Mouse (Mus musculus): ENCODE data around the gene Akp3. TPM values are rescaled to one million over a fixed set of nuclear protein-coding genes. Genes with fewer than 3 reads are reported as not detected.

Gene Akp3
- polyA plus RNA-seq (2017; shearing (Covaris generic)): not detected

DNA sequence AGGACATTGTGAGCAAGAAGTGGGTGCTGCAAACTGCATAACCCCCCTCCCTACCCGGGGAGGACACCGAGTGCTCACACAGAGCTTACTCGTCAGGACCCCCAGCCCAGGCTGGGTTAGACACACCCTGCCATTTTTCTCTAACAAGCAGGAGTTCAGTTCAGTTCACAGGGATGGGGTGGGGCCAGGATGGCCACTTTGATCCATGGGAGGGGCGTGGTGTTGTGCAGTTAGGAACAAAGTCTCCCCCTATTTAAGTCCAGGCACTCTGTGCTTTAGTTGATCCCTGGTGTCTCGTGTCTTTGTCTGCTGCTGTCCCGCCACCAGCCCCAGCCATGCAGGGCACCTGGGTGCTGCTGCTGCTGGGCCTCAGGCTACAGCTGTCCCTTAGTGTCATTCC, at the start of gene Akp3:
Gene Akp3 (plus strand): TSS at position 301 of the 400 bp plus-strand sequence.
- ATAC-seq: no peak

DNA sequence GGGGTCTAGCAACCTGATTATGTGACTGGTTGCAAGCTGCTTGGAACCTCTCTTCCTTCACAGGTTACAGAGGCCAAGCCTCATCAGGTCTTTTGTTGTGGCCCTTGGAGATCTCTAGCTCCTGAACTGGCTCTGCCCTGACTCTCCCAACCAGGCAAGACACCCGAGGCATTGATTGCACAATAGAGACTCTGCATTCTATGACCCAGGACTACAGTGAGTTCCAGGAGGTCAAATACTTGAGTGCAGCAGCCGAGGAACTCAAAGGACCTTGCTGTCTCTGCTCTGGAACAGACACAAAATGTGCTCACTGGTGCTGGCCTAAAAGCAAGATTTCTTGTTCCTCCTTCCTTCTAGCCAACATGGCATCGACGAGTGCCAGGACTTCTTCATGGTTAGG, 38.6 kb upstream of the Akp3 start:
- ATAC-seq: no peak

DNA sequence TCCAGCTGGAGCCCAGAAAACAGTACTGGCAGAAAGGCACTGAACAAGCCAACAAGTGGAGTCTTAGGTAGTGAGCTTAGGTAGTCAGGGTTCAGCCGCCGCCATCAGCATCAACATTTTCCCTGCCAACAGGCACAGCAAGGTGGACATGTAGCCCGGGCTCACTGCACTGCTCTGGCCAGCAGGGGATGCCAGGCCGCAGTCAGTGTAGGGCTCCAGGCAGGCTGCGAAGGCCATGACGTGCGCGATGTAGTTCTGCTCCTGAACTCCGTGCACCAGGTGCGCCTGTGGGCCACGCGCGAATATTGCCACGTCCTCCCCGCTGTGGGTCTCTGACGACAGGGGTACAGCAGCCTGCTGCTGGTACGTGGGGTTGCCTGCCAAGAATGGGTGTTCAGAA, 37.8 kb upstream of the Akp3 start:
- no peak for ATAC-seq

DNA sequence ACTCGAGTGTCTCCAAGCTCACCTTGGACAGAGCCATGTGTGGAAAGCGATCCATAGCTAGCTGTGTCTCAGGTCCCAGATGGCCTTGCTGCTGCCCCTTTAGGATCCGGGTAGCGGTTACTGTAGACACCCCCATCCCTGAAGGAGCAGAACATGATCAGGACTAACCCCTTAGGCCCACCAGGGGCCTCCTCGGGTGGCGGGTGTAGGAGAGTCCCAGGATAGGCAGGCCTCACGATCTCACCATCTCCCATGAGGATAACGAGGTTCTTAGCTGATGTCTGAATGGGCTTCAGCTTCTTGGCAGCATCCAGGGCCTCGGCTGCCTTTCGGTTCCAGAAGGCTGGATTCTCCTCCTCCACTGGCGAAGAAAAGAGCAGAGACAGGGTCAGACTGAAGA, 35.5 kb upstream of the Akp3 start:
- ATAC-seq: no peak

DNA sequence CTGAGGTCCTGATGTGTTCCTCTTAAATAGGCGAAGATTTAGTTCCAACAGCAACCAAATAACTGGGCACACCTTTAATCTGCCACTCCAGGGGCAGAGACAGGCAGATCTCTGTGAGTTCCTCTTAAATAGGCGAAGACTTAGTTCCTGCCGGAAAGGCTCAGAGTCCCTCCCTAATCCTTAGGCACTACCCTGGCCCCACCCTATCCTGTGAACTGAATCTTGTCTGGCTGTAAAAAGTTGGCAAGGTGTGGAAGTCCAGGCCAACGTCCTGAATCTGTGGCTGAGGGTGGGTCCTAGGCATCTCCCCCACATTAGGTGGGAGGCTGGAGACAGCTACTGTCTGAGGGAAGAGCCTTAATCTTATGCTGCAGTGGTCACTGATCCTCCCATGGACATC, 34.9 kb upstream of the Akp3 start, which contains the start of gene Alppl2:
Gene Alppl2 (minus strand): TSS at position 101 of the 400 bp plus-strand sequence.
- no peak for ATAC-seq

DNA sequence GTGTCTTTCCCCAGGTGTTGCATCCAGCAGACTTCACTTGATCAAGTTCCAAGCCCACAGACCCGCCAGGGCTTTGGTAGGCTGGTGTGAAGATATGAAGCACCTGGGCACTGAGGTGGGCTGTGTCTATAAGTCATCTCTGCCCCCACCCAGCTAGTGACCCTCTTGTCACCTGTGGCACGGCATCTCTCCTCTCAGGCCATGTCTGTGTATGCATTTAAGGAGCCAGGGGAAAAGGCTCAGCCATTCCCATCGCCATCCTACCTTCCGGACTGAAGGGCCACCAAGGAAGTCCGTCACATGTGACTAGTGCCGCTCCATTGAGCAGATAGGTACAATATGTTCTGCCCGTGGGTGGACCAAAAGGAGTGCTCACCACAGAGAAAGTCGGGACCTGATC, 29.1 kb upstream of the Akp3 start:
- no peak for ATAC-seq

DNA sequence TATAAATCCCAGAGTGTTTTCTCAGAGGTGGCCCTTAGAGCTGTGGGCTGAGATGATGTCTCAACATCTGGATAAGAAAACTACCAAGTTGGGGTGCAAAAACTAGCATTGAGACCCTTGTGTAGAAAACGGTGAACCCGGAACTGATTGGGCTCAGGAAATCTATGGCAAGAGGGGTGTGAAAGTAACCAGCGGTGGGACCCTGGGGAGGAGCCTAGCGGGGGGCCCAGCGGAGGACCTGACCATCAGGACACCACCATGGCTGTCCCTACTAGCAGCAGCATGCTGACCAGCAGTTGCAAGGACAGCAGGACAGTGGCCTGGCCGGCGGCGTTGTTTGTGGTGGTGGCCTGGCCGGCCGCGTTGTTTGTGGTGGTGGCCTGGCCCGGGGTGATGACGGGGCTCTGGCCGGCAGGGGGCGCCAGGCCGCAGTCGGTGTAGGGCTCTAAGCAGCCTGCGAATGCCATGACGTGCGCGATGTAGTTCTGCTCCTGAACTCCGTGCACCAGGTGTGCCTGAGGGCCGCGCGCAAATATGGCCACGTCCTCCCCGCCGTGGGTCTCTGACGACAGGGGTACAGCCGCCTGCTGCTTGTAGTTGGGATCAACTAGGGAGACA, 26.3 kb upstream of the Akp3 start:
- ATAC-seq: no peak

DNA sequence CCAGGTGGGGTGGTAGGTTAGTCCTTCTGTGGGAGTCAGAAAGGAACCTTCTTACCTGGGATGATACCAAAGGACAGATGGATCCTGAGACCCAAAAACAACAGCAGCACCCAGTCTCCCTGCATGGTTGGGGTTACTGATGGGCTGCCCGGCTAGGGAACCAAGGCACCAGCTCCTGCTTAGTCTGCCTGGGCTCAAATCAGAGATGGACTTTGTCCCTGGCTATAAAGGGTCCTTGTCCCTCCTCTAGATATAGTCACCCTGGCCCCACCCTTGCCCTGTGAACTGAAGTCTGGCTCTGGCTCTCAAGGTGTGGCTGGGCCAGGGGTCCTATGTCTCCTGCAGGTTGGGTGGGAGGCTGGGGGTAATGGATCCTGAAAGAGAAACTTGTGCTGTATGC, 23.4 kb upstream of the Akp3 start, which contains the start of gene Alpi:
Gene Alpi (minus strand): TSS at position 196 of the 400 bp plus-strand sequence.
- no peak for ATAC-seq

DNA sequence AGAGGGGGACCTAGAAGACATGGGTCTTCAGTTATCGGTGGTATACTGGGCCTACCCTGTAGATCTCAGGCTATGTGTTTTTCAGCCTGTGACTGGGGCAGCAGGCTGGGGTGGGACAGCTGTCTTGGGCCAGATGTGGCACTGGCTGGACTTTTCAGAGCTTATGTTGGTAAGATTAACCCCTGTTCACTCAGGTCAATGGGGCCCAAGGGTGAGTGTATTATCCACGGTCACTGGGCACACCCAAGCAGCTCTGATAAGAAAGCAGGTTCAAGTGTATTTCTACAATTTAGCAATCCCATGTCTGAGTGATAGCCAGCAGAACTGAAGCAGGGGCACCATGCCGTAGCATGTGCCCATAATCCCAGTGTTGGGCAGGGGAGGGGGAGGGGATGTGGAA, 22.7 kb upstream of the Akp3 start:
- ATAC-seq: no peak

DNA sequence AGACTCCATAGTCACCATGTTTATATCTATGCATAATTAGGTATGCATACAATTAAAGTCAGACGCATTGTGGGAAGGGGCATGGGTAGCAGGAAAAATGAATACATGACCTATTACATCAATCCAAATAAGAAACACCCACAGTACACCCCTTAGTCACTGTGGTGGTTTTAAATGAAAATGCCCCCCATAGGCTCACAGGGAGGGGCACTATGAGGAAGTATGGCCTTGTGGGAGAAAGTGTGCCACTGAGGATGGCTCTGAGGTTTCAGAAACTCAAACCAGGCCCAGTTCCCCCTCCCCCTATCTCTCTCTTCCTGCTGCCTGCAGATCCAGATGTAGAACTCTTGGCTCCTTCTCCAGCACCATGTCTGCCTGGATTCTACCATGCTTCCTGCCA, 20.8 kb upstream of the Akp3 start:
- no peak for ATAC-seq

DNA sequence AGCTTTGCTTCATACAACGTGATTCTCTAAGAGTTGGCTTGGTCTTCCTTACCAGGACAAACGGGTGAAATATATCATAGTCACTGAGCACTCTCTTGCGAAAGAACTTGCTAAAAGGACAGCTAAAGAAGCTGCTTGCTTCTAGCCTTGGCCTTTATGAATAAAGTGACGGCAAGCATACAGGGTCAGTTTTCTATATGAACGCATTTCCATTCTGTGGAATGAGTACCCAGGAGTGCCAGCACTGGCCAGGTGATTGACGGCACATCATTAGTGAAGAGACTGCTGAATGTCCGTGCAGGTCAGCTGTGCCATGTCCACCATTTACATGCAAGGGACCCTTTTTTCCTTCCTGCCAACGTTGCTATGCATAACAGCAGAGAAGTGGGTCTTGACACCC, 18.2 kb upstream of the Akp3 start:
- ATAC-seq: no peak

DNA sequence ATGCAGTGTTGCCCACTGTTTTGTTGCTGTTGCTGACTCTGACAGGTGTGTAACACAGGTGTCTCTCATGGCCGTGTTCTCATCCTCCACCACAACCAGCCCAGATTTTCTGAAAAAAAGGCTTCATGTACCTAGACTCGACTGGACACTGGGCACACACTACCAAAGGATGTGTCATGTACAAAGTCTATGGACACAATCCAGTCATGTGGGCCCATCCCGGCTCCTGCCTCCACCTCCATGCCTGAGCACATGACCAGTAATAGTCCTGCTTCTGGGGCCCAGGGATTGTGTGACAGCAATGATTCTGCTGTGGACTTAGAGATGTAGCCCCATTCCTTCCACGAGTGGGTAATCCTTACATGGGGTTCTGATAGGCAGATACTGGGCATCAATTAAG, 16.2 kb upstream of the Akp3 start:
- no peak for ATAC-seq

DNA sequence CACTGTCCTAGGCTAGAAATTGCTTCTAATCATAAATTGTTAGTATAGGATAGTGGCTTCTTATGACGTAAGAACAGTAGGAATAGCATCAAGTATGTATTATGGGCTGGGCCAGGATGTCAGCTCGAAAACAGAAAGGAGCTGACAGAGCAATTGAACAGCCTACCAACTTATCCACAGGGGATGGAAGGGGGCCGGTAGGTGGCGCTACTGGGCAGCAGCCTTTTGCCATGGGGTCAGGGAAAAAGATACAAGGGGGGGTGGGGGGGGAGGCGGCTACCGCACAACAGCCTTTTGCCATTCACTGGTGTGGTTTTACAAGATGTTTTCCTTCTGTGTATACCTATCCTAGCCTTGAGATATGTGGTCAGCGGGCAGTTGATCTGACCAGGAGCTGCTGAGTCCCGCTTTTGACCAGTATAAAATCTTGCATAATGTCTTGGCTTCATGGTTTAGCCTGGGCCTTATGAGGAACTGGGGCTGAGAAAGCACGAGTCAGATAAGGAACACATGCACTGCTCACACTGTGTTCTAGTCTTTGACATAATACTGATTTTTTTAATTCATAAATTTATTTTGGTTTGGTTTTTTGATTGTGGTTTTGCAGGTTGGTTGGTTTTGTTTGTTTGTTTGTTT, 12.9 kb upstream of the Akp3 start:
- ATAC-seq: no peak

DNA sequence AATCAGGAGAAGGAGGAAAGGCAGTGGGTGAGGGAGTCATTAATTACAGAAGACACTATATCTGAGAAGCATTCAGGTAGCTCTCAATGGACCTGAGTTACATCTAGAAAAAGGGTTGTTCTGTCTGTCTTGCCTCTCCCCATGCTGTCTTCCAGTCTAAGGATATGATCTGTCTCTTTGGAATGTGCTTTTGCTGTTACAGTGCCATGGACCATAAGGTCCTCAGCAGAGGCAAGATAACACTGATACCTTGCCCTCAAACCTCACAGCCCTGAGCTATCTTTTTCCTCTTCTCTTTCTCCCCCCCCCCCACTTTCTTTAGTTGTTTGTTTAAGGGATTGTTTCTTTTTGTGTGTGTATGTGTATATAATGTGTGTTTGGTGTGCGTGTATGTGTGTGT, 10.0 kb upstream of the Akp3 start:
- no peak for ATAC-seq

DNA sequence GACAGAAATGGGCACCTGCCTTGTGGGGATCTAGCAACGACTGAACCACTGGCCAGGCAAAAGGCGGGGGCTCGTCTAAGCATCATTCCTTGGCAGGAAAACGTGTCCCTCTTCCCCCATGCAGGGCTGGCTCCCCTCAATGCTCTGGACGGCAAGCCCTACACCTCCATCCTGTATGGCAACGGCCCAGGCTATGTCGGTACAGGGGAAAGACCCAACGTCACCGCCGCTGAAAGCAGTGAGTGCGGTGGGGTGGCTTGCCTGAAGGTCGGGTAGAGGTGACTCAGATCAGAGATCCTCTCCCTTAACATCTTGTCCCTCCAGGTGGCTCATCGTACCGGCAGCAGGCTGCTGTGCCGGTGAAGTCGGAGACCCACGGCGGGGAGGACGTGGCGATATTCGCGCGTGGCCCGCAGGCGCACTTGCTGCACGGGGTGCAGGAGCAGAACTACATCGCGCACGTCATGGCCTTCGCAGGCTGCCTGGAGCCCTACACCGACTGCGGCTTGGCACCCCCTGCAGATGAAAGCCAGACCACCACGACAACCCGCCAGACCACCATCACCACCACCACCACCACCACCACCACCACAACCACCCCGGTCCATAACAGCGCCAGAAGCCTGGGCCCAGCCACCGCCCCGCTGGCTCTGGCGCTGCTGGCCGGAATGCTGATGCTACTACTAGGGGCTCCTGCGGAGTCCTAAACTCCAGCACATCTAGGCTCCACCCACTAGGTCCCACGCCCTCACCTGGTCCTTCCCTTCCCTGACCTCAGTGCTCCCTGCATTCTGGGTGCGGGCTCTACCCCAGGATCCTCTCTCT, 2.6 kb downstream of the Akp3 start:
- no peak for ATAC-seq

DNA sequence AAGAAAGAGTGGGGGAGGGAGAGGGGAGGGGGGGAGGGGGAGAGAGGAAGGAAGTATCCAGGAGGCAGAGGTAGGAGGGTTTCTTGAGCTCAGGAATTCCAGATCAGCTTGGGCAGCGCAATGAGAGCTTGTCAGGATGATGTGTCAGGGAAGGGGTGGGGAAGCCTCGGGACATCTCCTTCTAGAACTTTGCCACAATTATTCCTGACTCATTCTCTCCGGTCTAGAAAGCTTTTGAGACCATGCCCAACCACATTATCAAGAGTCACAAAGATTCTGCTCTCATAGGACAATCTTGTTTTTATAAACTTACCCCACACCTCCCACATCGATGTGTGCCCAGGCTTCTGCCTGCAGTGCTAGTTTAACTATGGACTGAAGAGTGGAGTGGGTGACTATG, 7.0 kb downstream of the Akp3 start:
- ATAC-seq: no peak

DNA sequence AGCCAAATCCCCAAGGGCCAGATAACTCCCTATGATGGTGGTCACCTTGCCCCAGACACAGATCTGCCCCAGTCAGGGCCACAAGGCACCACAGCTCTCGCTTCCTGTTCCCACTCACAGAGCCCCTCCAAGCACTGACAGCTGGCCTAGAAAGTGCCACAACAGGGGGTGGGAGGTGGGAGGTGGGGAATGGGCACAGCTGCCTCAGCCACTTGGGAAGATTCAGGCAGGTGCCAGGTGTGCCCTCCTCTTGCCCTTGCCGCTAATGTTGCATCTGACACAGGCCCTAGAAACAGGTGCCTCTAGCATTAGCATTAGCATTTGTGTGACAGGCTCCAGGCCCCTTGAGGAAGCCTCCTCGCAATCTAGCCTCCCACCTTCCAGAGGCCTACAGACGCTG, 16.8 kb downstream of the Akp3 start:
- no peak for ATAC-seq

DNA sequence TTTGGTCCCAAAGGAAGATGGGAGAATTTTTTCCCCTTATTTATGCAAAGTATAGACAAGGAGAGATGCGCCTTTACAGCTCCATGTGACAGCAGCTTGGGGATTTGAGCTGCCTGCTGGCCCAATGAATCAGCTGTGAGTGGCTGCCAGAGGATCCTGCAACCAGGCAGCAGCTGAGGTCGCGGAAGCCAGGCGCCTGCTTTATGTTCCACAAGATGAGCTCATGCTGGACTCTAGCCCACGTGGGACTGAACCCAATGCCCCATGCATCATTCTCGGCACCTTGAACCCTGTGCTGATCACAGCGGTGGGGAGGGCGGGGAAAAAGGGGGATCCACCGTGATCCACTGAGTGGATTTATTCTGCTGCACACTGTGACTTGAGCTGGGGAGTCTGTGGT, 17.7 kb downstream of the Akp3 start:
- ATAC-seq: no peak

DNA sequence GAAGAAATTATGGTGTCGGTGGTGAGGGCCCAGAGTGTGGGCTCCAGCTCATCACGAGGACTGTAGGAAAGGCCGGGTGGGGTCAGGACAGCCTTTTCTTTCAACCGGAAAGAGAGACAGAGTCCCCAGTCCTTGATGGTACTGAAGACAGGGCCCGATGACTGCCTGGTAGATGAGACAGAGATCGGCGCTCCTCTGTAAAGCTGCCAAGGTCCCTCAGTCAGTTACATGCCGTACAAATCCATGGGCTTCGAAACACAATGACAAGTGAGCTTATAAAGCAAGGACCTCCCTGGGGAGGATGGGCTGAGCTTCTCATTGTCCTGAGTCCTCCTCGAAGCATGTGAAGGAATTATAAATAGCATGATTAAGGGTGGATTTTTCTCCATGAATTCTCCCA, 18.4 kb downstream of the Akp3 start:
- no peak for ATAC-seq

DNA sequence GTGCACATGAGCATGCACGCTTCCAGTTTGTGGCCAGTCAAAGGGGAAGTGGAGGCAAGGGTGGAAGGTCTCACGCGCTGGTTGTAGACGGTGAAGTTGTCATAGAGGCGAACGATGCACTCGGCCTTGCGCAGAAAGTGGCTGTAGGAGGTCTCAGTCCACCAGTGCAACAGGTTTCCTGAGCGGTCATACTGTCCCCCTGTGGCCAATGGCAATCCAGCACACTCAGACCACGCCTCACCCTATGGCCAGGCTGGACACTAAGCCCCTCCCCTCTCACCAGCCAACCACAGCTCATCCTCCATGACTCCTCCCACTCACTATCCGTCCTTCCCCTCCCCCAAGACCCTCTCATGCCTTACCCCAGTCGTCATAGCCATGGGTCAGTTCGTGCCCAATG, 24.6 kb downstream of the Akp3 start:
- no peak for ATAC-seq

DNA sequence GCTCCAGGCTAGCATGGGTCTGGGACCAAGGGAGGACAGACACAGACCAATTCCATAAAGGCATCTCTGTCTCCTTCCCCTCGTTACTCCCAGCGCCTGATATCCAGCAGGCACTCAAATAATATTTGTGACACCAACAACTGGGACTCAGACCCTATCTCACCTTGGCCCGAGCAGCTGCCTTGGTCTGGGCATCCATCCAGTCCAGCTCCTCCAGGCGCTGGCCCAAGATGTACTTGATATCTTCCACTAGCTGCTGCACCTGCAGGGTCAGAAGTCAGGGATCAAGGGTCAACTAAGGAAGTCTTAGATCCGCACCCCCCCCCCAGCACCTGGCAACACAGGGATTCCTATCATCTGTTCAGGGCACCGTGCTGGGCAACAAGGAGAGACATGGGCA, 26.5 kb downstream of the Akp3 start:
- no peak for ATAC-seq

DNA sequence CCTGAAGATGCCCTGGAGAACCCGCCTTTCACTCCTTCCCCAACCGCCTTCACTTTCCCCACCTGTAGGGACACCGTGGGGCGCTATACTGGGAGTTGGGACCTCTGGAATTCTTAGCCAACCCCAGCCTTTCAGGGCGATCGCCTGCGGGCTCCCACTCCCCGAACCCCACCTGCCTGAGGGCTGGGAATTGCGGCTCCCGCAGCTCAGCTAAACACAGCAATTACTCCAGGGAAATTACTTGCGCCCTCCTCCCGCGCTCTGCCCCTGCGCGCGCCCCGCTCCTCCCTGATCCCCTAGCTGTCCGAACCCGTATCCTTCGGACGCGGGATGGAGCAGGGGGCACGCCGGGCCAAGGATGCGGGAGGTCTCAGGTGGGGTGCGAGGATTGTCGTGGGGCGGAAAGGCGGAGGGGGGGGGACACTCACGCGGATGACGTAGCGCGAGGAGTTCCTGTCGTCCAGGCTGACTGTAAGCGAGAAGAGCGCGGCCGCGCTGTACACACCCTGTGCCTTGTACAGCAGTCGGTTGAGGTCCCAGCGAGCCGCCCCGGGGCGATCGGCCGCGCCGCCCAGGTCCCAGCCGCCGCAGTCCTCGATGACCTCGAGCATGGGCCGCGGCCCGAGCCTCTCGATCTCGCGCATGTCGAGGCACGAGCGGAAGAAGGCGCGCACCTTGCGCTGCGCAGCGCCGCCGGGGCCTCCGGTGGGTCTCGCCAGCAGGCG, 29.2 kb downstream of the Akp3 start:
- ATAC-seq: no peak

DNA sequence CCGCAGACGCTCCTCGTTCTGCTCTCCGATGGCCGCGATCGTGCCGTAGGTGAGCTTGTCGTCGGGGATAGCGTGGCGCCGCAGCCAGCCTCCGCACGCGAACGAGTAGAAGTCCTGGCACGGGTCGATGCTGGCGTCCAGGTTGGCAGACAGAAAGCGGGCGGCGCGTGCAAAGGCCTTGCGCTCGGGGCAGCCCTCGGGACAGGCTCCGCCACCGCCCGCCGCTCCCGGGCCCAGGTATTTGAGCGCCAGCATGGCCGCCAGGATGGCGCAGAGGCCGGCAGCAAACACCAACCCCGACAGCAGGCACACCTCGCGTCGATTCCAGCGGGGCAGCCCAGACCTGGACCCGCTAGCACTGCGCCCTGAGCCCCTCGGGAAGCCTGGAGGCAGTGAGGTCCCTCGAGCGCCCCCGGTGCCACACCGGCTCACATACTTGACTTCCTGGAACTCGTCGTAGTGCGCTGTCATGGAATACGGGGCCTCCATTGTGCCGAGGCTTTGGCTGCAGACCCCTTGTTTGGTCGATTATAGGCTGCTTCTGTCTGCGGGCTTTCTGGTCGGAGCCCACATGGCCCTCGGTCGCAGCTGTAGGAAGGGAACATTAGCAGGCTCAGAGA, 29.8 kb downstream of the Akp3 start:
- ATAC-seq: no peak
